Mouse (Mus musculus) Patski (cell line): Measurements from ENCODE around the gene Ccdc130. TPM values are rescaled to one million over a fixed set of nuclear protein-coding genes. Genes with fewer than 3 reads are reported as not detected.

Source experiments
- ATAC-seq: fragments of 100-300 bp; one replicate; pipeline ENCODE4 v1.8.0; 2021
- CTCF ChIA-PET: fragments of 350-600 bp; sonication (Branson Sonifier 250); formaldehyde crosslinking; loops from one replicate; lab custom pipeline; 2022; ENCODE audit warnings: inconsistent platforms; lab: Charles Lee
- POLR2A ChIA-PET: fragments of 350-600 bp; sonication (Branson Sonifier 250); formaldehyde crosslinking; loops from one replicate; lab custom pipeline; 2022; ENCODE audit warnings: antibody characterized with exemption, inconsistent platforms; lab: Charles Lee
- DNase-seq: peaks from one replicate; pipeline ENCODE4 v3.0.0-alpha.2; 2011; ENCODE audit warnings: low read depth, low spot score
- H3K27me3 ChIP-seq: fragments of 371-371 bp; one replicate; pipeline ENCODE4 v1.5.1; 2021
- CTCF ChIP-seq: fragments of 100-300 bp; IDR thresholded peaks from one replicate; pipeline ENCODE4 v1.5.1; 2021
- in situ Hi-C: fragments of 300-500 bp; cut with MboI; formaldehyde crosslinking; loops from 3 replicates; pipeline ENCODE4 v1.11.1; 2018; ENCODE audit warnings: low pct_unique_long_range_greater_than_20kb, mixed read lengths
- polyA plus RNA-seq: library from polyadenylated mRNA; unstranded; gene quantifications from one replicate; pipeline ENCODE4 v1.2.3, GENCODE M21; 2021

Ccdc130 gene
- polyA plus RNA-seq, 1 experiment from 2014 or later: 21.3 TPM

- CTCF ChIA-PET: interaction anchor here (1.1 kb wide), 1 partner anchor 10 kb away, joined by 3 read pairs; no protein-coding TSS in a partner anchor
- POLR2A ChIA-PET: interaction anchor here (0.7 to 1.5 kb wide), 4 partner anchors 9 to 36 kb away, joined by 3 to 5 read pairs (median 3); partner anchors contain the start of gene Mri1
- TF ChIP-seq CTCF: no peak
- ATAC-seq: peak; percentile 31
- in situ Hi-C loops: no loop called here
- no peaks in the 10 kb centered on the region for H3K27me3 ChIP-seq
- DNase-seq: no peak
Observed at GRCm38 (mm10) chr8:84237542-84238229, 32.5 kb downstream of the Ccdc130 start.

- ChIA-PET CTCF (interaction anchor here (1.1 kb wide), 1 partner anchor 11 kb away, joined by 3 read pairs; no protein-coding TSS in a partner anchor), POLR2A (interaction anchor here (1.0 to 1.5 kb wide), 3 partner anchors 15 to 36 kb away, joined by 3 to 5 read pairs (median 3); partner anchors contain the start of gene Mri1)
- in situ Hi-C loops: no loop called here
- TF ChIP-seq CTCF: no peak
- H3K27me3 ChIP-seq: no peaks in the 10 kb centered on the region
- DNase-seq: peak; percentile 100
- ATAC-seq: peak; percentile 98
Observed at GRCm38 (mm10) chr8:84236998-84237473, 33.1 kb downstream of the Ccdc130 start, which contains the start of gene Zswim4. TSS of gene Zswim4 (minus strand) at chr8:84237055.

GRCm38 (mm10) chr8:84236410-84236997 is 33.7 kb downstream of the Ccdc130 start:
- no peaks in the 10 kb centered on the region for H3K27me3 ChIP-seq
- no peak for DNase-seq
- POLR2A ChIA-PET: interaction anchor here (1.0 to 1.5 kb wide), 3 partner anchors 14 to 35 kb away, joined by 3 to 5 read pairs (median 3); partner anchors contain the start of gene Mri1
- ATAC-seq: no peak
- in situ Hi-C loops: no loop called here
- CTCF ChIA-PET: no interaction called here
- TF ChIP-seq CTCF: no peak

DNA sequence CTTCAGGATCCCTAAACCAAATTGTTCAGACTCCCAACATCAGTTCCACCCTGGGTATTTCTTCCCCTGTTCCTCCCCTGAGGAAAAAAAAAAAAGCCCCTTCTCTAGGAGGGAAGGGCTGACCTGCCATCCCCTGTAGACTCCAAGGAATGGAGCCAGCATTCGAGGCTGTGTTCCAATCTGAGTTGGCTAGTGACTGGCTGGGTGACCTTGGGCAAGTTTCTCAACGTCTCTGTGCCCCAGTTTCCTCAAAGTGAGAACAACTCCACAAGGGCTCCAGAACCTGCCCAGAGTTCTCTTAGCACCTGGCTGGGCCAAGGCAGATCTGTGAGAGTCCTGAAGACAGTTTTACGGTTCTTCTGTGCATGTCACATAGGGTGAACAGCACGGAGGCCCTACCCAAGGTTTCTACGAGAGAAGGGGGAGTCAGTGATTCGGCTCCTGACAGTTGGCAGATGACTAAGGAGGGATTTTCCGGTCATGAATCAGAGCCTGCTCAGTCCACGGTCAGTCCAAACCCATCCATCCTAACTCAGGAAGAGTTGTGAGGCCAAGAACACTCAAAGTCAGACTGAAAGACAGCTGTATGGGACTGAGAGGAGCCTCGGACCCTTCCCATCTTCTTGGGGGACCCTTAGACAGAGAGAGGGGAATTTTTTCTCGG is 34.3 kb downstream of the Ccdc130 start:
- in situ Hi-C loops: no loop called here
- no peaks in the 10 kb centered on the region for H3K27me3 ChIP-seq
- ChIA-PET CTCF (no interaction called here), POLR2A (no interaction called here)
- no peak for TF ChIP-seq CTCF
- ATAC-seq: no peak
- no peak for DNase-seq

- no peak for DNase-seq
- in situ Hi-C loops: no loop called here
- POLR2A ChIA-PET: interaction anchor here (1.0 kb wide), 1 partner anchor 15 kb away, joined by 3 read pairs; no protein-coding TSS in a partner anchor
- TF ChIP-seq CTCF: no peak
- CTCF ChIA-PET: interaction anchor here (0.9 to 2.0 kb wide), 2 partner anchors 24 to 46 kb away, joined by 3 to 5 read pairs; partner anchors contain the start of gene Mri1
- ATAC-seq: no peak
- H3K27me3 ChIP-seq: no peaks in the 10 kb centered on the region
Observed at GRCm38 (mm10) chr8:84233055-84233454, 37.1 kb downstream of the Ccdc130 start.

- DNase-seq: no peak
- H3K27me3 ChIP-seq: no peaks in the 10 kb centered on the region
- in situ Hi-C loops: no loop called here
- ATAC-seq: no peak
- POLR2A ChIA-PET: no interaction called here
- TF ChIP-seq CTCF: no peak
- CTCF ChIA-PET: interaction anchor here (0.7 kb wide), 1 partner anchor 18 kb away, joined by 3 read pairs; no protein-coding TSS in a partner anchor
Observed at GRCm38 (mm10) chr8:84230735-84231134, 39.4 kb downstream of the Ccdc130 start.

DNA sequence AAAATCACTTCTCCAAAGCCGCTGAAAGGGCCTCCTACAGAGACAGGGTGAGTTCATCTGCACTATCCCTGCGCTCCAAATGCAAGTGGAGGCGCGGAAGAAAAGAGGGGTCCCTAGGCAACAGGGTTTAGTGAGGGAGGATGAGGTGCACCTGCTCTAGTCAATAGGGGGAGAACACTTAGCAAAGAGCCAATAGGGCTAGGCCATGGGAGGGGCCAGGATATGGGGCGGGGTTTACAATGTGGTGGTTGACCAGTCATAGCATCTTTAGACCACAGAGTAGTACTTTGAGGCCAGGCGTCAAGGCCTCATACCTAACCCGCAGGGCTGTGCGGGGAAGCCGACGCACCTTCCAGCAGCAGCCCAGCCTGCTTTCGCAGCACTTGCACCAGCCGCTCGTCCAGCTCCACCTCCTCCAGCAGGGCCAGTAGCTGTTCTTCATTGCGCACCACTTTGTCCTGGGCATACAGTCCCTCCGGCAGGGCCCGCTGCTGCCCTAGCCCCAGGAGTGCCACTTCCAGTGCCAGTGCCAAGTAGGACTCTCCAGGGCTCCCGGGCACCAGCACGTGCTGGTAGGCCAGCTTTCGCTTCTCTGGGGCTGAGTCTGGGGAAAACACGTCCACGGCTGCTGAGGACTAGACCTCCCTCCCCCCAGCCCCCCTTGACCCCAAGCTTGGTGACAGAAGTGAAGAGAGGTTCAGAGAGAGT is 46.7 kb downstream of the Ccdc130 start:
- no peak for ATAC-seq
- POLR2A ChIA-PET: no interaction called here
- CTCF ChIA-PET: no interaction called here
- in situ Hi-C loops: no loop called here
- no peaks in the 10 kb centered on the region for H3K27me3 ChIP-seq
- DNase-seq: no peak
- TF ChIP-seq CTCF: no peak

DNA sequence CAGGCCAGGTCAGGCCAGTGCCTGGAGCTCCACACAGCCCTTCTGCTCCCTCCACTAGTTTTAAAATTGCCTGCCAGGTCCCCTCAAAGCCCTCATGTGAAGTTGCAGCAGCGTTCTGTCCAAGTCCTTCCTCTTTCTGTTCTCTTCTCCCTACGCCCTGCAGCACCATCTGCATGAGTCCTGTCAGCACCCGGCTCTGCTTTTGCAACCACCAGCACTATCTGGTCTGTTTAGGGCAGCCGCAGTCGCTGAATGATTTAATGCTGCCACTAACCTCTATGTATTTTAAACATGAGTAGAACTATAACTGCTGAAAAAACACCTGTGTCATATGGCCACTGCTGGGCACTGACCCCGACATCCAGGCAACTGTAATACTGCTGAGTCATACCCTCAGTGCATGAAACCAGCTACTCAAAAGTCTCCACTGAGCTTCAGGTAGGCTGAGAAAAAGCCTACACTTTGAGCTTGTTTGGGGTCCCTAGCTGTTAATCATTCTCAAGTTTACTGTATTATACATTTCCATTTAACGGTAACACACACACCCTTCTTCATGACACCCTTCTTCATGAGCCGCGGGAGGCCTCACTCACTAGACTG is 47.5 kb downstream of the Ccdc130 start:
- ATAC-seq (no peak), DNase-seq (no peak)
- TF ChIP-seq CTCF: no peak
- CTCF ChIA-PET: no interaction called here
- no peaks in the 10 kb centered on the region for H3K27me3 ChIP-seq
- in situ Hi-C loops: no loop called here
- POLR2A ChIA-PET: interaction anchor here (0.6 to 1.2 kb wide), 3 partner anchors 15 to 203 kb away, joined by 3 to 5 read pairs (median 4); partner anchors contain the start of genes Nanos3 and Zswim4

DNA sequence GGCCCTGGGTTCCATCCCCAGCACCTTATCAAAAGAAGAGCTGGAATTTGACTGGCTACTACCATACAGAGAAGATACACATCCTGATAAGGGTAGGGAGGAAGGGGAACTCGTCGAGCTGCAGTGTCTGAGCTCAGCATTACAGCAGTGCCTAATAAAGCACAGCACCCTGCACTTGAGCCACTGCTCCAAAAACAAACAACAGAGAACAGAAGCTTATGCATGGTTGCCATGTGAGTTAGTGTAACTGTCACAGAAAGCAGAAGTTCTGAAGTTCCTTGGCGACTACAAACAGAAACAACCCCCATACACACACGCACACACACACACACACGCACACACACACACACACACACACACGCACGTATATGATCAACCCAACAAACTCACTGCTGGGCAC is 50.1 kb downstream of the Ccdc130 start:
- ChIA-PET POLR2A (no interaction called here), CTCF (interaction anchor here (1.5 kb wide), 1 partner anchor 71 kb away, joined by 3 read pairs; no protein-coding TSS in a partner anchor)
- DNase-seq (no peak), ATAC-seq (no peak)
- TF ChIP-seq CTCF: no peak
- in situ Hi-C loops: no loop called here
- no peaks in the 10 kb centered on the region for H3K27me3 ChIP-seq
